Mouse (Mus musculus) myocyte (in vitro differentiated cells): ENCODE data around the gene 3110021N24Rik. TPM values are rescaled to one million over a fixed set of nuclear protein-coding genes. Genes with fewer than 3 reads are reported as not detected.
"Not testable (repeated sequence)": the region's sequence is repeated elsewhere in the genome, so short reads cannot be mapped to it uniquely, and the experiment has no call there.

ENCODE experiments used
- H3K27me3 ChIP-seq: one replicate; pipeline ENCODE4 v1.6.1; 2011; ENCODE audit not compliant: control insufficient read depth, insufficient read depth, insufficient read length
- H3K36me3 ChIP-seq: one replicate; pipeline ENCODE4 v1.6.1; 2011; ENCODE audit not compliant: control insufficient read depth, insufficient read depth
- H3K4me2 ChIP-seq: one replicate; pipeline ENCODE4 v1.6.1; 2011; ENCODE audit warnings: low read depth, control low read depth
- H3K4me3 ChIP-seq: one replicate; pipeline ENCODE4 v1.5.1; 2011; ENCODE audit warnings: mild to moderate bottlenecking, control low read depth, moderate library complexity
- H3K79me2 ChIP-seq: one replicate; pipeline ENCODE4 v1.6.1; 2011; ENCODE audit not compliant: control insufficient read depth, insufficient read depth
- H3ac ChIP-seq: one replicate; pipeline ENCODE4 v1.6.1; 2011; ENCODE audit not compliant: control insufficient read depth, insufficient read length
- CEBPB ChIP-seq: IDR thresholded peaks from 2 replicates; pipeline ENCODE4 v1.6.1; 2011; ENCODE audit warnings: mild to moderate bottlenecking, moderate library complexity; ENCODE audit not compliant: poor library complexity, insufficient read depth, severe bottlenecking
- E2F4 ChIP-seq: IDR thresholded peaks from one replicate; pipeline ENCODE4 v1.6.1; 2011; ENCODE audit warnings: mild to moderate bottlenecking, control low read depth, moderate library complexity; ENCODE audit not compliant: insufficient read depth
- MAX ChIP-seq: IDR thresholded peaks from one replicate; pipeline ENCODE4 v1.6.1; 2011; ENCODE audit warnings: low read depth, mild to moderate bottlenecking, control low read depth
- MYOD1 ChIP-seq, 3 experiments: IDR thresholded peaks; one replicate each; pipeline ENCODE4 v1.6.1; 2011; ENCODE audit warnings: control low read depth in 2 of 3, low read depth in 2 of 3, mild to moderate bottlenecking in 2 of 3, moderate library complexity in 1 of 3; ENCODE audit not compliant: insufficient read length in 2 of 3, control insufficient read depth in 1 of 3
- MYOG ChIP-seq, 3 experiments: IDR thresholded peaks; one replicate each; pipeline ENCODE4 v1.6.1; 2011; ENCODE audit warnings: control low read depth in 2 of 3, low read depth in 2 of 3, mild to moderate bottlenecking in 2 of 3; ENCODE audit not compliant: insufficient read length in 2 of 3, control insufficient read depth in 1 of 3, insufficient read depth in 1 of 3
- POLR2A ChIP-seq: IDR thresholded peaks from one replicate; pipeline ENCODE4 v1.6.1; 2011; ENCODE audit warnings: low read depth, mild to moderate bottlenecking, control low read depth, moderate library complexity; ENCODE audit not compliant: insufficient read length
- POLR2AphosphoS2 ChIP-seq: IDR thresholded peaks from one replicate; pipeline ENCODE4 v1.6.1; 2011; ENCODE audit warnings: low read depth, control low read depth; ENCODE audit not compliant: insufficient read length
- REST ChIP-seq: IDR thresholded peaks from one replicate; pipeline ENCODE4 v1.6.1; 2011; ENCODE audit warnings: mild to moderate bottlenecking, control low read depth, moderate library complexity; ENCODE audit not compliant: insufficient read depth, insufficient read length
- SRF ChIP-seq: IDR thresholded peaks from one replicate; pipeline ENCODE4 v1.6.1; 2011; ENCODE audit warnings: low read depth; ENCODE audit not compliant: control insufficient read depth, insufficient read length
- TCF12 ChIP-seq: IDR thresholded peaks from one replicate; pipeline ENCODE4 v1.6.1; 2011; ENCODE audit warnings: mild to moderate bottlenecking, control low read depth; ENCODE audit not compliant: poor library complexity, insufficient read depth, severe bottlenecking
- TCF3 ChIP-seq: IDR thresholded peaks from one replicate; pipeline ENCODE4 v1.6.1; 2011; ENCODE audit warnings: low read depth, control low read depth; ENCODE audit not compliant: insufficient read length
- USF1 ChIP-seq: IDR thresholded peaks from one replicate; pipeline ENCODE4 v1.6.1; 2011; ENCODE audit warnings: low read depth, mild to moderate bottlenecking, control low read depth, moderate library complexity
- polyA plus RNA-seq: library from polyadenylated mRNA; unstranded; fragments of >200 nt; fragmentation: generic; extraction: Trizol; gene quantifications from one replicate; pipeline ENCODE4 v1.2.1, GENCODE M21; 2012; ENCODE audit warnings: missing spikeins

The 3110021N24Rik gene
- polyA plus RNA-seq: 0.06 TPM

GRCm38 (mm10) chr4:108719349-108719748 lies at the start of gene 3110021N24Rik:
Gene 3110021N24Rik (plus strand): TSS chr4:108719649.
- Histone ChIP-seq H3K36me3 (peaks cover 13% of the 10 kb centered on the region), H3K79me2 (no peaks in the 10 kb centered on the region)

GRCm38 (mm10) chr4:108686156-108686555 lies 33.3 kb upstream of the 3110021N24Rik start:
- H3ac ChIP-seq: no peak overlapping the region
- no peaks in the 10 kb centered on the region for H3K79me2 ChIP-seq
- H3K36me3 ChIP-seq: peaks cover 8% of the 10 kb centered on the region
- no peak overlapping the region for H3K4me3 ChIP-seq
- no peak overlapping the region for H3K4me2 ChIP-seq
- no peaks in the 10 kb centered on the region for H3K27me3 ChIP-seq
- no peak for TF ChIP-seq POLR2A
- TF ChIP-seq REST: no peak
- TF ChIP-seq POLR2AphosphoS2: no peak
- no peak for TF ChIP-seq MYOG (IDR thresholded peaks at IDR 0.05; ENCODE audit: control insufficient read depth in 1 of 3, insufficient read depth in 1 of 3, insufficient read length in 2 of 3, low read depth in 2 of 3)
- TF ChIP-seq E2F4: no peak
- no peak for TF ChIP-seq CEBPB
- no peak for TF ChIP-seq SRF
- no peak for TF ChIP-seq TCF3
- no peak for TF ChIP-seq TCF12
- TF ChIP-seq MYOD1 (IDR thresholded peaks at IDR 0.05; ENCODE audit: control insufficient read depth in 1 of 3, insufficient read length in 2 of 3, low read depth in 2 of 3): no peak
- no peak for TF ChIP-seq USF1
- no peak for TF ChIP-seq MAX

More at GRCm38 (mm10) chr4:108719349-108719748, at the start of gene 3110021N24Rik:
- Histone ChIP-seq H3K4me3 (no peak within 1 kb of the TSS), H3K4me2 (no peak within 1 kb of the TSS), H3ac (no peak within 1 kb of the TSS), H3K27me3 (no peaks in the 10 kb centered on the region)
- no peak for TF ChIP-seq E2F4
- TF ChIP-seq MAX: no peak

DNA sequence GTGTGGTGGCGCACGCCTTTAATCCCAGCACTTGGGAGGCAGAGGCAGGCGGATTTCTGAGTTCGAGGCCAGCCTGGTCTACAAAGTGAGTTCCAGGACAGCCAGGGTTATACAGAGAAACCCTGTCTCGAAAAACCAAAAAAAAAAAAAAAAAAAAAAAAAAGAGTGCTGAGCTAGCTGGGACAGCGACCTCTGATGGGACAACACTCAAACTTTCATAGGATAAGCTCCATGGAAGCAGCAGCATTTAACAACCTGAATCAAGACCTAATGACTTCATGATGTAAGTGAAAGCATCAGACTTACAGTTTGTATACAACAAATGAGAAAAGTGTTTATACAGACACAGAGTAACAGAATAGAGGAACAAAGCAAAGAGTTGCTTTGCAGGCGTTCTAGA lies 32.4 kb upstream of the 3110021N24Rik start:
- H3K36me3 ChIP-seq, H3K4me2 ChIP-seq, H3K4me3 ChIP-seq, H3K27me3 ChIP-seq, H3ac ChIP-seq, H3K79me2 ChIP-seq: not testable (repeated sequence)

DNA sequence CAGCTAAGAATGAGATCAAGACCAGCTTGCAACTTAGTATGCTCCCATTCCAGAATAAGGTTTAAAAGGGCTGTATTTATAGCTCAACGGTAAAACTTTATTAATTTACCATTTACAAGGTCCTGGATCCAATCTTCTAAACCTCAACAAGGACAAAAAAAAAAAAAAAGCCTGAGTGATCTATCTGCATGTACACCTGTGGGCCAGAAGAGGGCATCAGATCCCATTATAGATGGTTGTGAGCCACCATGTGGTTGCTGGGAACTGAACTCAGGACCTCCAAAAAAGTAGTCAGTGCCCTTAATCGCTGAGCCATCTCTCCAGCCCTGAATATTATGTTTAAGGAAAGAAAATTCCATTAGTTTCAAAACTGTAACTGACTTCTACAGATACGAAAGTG lies 29.0 kb upstream of the 3110021N24Rik start:
- no peak overlapping the region for H3ac ChIP-seq
- H3K4me3 ChIP-seq: no peak overlapping the region
- H3K36me3 ChIP-seq: peaks cover 8% of the 10 kb centered on the region
- H3K27me3 ChIP-seq: no peaks in the 10 kb centered on the region
- H3K4me2 ChIP-seq: no peak overlapping the region
- TF ChIP-seq E2F4 (no peak), POLR2A (no peak), POLR2AphosphoS2 (no peak), USF1 (no peak), CEBPB (no peak), TCF12 (no peak), MYOG (IDR thresholded peaks at IDR 0.05; ENCODE audit: control insufficient read depth in 1 of 3, insufficient read depth in 1 of 3, insufficient read length in 2 of 3, low read depth in 2 of 3) (no peak), TCF3 (no peak), MYOD1 (IDR thresholded peaks at IDR 0.05; ENCODE audit: control insufficient read depth in 1 of 3, insufficient read length in 2 of 3, low read depth in 2 of 3) (no peak), REST (no peak), MAX (no peak), SRF (no peak)
- H3K79me2 ChIP-seq: no peaks in the 10 kb centered on the region

- Histone ChIP-seq H3K4me3 (no peak overlapping the region), H3ac (no peak overlapping the region), H3K4me2 (no peak overlapping the region), H3K79me2 (no peaks in the 10 kb centered on the region), H3K36me3 (peaks cover 8% of the 10 kb centered on the region), H3K27me3 (no peaks in the 10 kb centered on the region)
- TF ChIP-seq REST: no peak
- no peak for TF ChIP-seq POLR2A
- no peak for TF ChIP-seq MYOD1 (IDR thresholded peaks at IDR 0.05; ENCODE audit: control insufficient read depth in 1 of 3, insufficient read length in 2 of 3, low read depth in 2 of 3)
- no peak for TF ChIP-seq TCF3
- no peak for TF ChIP-seq MAX
- TF ChIP-seq E2F4: no peak
- no peak for TF ChIP-seq SRF
- no peak for TF ChIP-seq USF1
- TF ChIP-seq TCF12: no peak
- TF ChIP-seq CEBPB: no peak
- TF ChIP-seq POLR2AphosphoS2: no peak
Observed at GRCm38 (mm10) chr4:108691469-108691868, 28.0 kb upstream of the 3110021N24Rik start.

DNA sequence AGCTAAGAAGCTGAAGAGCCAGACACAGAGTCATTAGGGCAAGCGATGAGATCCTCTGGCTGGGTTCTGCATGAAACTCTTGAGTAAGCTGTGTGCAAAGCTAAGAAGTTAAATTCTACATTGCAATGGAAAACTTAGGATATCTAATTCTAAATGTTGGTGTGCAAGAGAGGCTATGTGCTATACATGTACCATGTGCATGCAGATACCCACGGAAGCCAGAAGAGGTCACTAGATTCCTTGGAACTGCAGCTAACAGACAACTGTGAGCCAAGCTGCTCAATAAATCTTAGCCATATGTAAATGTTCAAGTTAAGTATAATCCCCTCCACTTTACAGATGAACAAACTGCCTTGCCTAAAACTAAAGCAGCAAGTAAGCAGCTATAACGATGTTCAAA lies 22.5 kb upstream of the 3110021N24Rik start:
- no peak overlapping the region for H3K4me3 ChIP-seq
- H3K36me3 ChIP-seq: peaks cover 5% of the 10 kb centered on the region
- no peak overlapping the region for H3ac ChIP-seq
- H3K27me3 ChIP-seq: no peaks in the 10 kb centered on the region
- no peaks in the 10 kb centered on the region for H3K79me2 ChIP-seq
- no peak overlapping the region for H3K4me2 ChIP-seq
- TF ChIP-seq E2F4: no peak
- no peak for TF ChIP-seq MAX
- TF ChIP-seq USF1: no peak
- no peak for TF ChIP-seq POLR2A
- TF ChIP-seq TCF12: no peak
- TF ChIP-seq REST: no peak
- no peak for TF ChIP-seq TCF3
- no peak for TF ChIP-seq POLR2AphosphoS2
- TF ChIP-seq MYOD1 (IDR thresholded peaks at IDR 0.05; ENCODE audit: control insufficient read depth in 1 of 3, insufficient read length in 2 of 3, low read depth in 2 of 3): no peak
- no peak for TF ChIP-seq MYOG (IDR thresholded peaks at IDR 0.05; ENCODE audit: control insufficient read depth in 1 of 3, insufficient read depth in 1 of 3, insufficient read length in 2 of 3, low read depth in 2 of 3)
